Mouse (Mus musculus): ENCODE measurements around the gene Chmp6. TPM values are rescaled to one million over a fixed set of nuclear protein-coding genes. Genes with fewer than 3 reads are reported as not detected.

The Chmp6 gene
- total and polyA plus RNA-seq, 2 experiments from 2014 or later, result 115 to 117 TPM

DNA sequence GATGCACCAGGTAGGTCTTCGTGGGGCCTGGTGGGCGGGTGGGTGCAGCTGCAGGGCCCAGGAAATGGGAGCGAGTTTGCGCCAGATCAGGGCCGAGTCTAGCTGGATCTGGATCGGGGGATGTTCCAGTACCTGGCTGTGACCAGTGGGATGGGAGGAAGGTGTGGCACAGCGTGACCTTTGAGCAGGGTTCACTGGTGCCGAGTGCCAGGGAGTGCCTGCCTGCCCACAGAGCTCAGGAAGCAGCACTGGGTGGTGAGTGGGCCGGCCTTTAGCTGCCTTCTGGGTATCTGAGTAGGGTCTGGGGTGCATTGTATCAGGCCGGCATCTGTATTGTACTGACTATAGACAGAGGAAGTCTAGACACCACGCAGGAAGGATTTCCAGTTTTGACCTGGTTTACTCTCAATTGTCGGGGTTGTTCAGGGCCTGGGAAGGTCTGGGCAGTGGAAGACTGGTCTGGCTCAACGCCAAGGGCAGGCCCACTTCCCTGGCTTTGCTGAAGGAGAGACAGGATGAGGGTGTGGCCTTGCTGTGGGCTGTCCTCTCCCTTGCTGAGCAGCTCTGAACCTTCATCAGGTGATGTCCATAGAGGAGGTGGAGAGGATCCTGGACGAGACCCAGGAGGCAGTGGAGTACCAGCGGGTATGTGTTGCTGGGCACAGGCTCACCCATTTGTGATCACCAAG, 3.0 kb downstream of the Chmp6 start:
- Histone ChIP-seq H3K36me3 (ENCODE audit: insufficient read depth, low read length) (peaks cover 27% of the 10 kb centered on the region), H3K4me3 (ENCODE audit: low read length) (no peak overlapping the region), H3K4me2 (ENCODE audit: low read depth, low read length) (no peak overlapping the region), H3K9ac (replicated peaks; ENCODE audit: low read length) (no peak overlapping the region), H3K27me3 (ENCODE audit: insufficient read depth, low read length) (no peaks in the 10 kb centered on the region), H3K9me3 (ENCODE audit: low read length) (no peaks in the 10 kb centered on the region), H3K27ac (no peak overlapping the region), H3K4me1 (ENCODE audit: insufficient read depth, low read length) (peaks cover 15% of the 10 kb centered on the region)
- no peak for ATAC-seq
- WGBS, result 83% methylated on average over 15 of the region's 15 CpGs
- no peak for TF ChIP-seq CTCF (IDR thresholded peaks at IDR 0.05; ENCODE audit: low read depth)
- no peak for DNase-seq (ENCODE audit: low spot score)

DNA sequence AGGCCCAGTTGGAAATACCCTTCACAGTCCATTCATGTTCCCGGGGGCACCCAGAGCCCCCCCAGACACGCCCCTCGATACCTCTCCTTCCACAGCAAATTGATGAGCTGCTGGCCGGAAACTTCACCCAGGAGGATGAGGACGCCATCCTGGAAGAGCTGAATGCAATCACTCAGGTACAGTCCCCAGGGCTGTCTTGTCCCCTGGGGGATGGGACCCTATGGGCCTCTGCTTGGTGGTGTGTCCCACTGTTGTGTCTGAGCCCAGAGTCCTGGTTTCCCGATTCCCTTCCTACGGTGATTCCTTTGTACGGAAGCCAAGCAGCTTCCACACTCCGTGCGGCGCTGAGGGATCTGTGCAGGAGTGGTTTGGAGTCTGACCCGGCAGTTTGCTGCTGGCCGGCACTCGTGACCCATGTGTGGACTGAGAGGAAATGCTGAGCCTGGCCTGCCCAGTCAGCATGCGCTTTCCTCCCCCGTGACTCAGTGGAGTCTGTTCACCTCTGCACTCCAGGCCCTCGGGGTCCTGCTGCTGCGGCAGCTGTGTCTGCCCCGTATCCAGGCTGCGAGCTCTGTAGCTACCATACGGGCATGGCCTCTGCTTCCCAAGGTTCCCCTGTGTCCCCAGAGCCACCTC, 3.7 kb downstream of the Chmp6 start:
- Histone ChIP-seq H3K4me1 (ENCODE audit: insufficient read depth, low read length) (peaks cover 15% of the 10 kb centered on the region), H3K36me3 (ENCODE audit: insufficient read depth, low read length) (peaks cover 27% of the 10 kb centered on the region), H3K9ac (replicated peaks; ENCODE audit: low read length) (no peak overlapping the region), H3K27me3 (ENCODE audit: insufficient read depth, low read length) (no peaks in the 10 kb centered on the region), H3K9me3 (ENCODE audit: low read length) (no peaks in the 10 kb centered on the region), H3K4me2 (ENCODE audit: low read depth, low read length) (no peak overlapping the region), H3K4me3 (ENCODE audit: low read length) (no peak overlapping the region), H3K27ac (no peak overlapping the region)
- WGBS, result 91% methylated on average over 21 of the region's 21 CpGs
- ATAC-seq, result no peak
- DNase-seq (ENCODE audit: low spot score), result no peak
- TF ChIP-seq CTCF (IDR thresholded peaks at IDR 0.05; ENCODE audit: low read depth), result no peak

DNA sequence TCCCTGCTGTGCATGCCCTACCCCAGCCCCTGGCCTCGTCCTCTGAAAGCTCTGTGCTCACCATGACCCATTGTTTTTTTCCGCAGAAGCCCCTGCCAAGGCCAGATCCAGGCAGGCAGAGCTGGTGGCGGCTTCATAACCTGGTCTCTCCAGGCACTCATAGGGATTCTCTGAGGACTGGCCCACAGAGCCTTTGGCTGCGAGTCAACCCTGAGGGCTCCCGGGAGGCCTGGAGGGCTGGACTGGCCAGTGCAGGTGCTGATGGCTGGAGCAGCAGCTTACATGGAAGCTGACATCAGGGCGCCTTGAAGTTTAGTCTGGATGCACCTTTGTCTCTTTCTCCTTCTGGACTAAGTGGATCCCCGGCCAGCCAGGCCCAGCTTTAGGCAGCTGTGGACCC, 5.3 kb downstream of the Chmp6 start:
- WGBS, result 80% methylated on average over 7 of the region's 7 CpGs
- no peak for TF ChIP-seq CTCF (IDR thresholded peaks at IDR 0.05; ENCODE audit: low read depth)

DNA sequence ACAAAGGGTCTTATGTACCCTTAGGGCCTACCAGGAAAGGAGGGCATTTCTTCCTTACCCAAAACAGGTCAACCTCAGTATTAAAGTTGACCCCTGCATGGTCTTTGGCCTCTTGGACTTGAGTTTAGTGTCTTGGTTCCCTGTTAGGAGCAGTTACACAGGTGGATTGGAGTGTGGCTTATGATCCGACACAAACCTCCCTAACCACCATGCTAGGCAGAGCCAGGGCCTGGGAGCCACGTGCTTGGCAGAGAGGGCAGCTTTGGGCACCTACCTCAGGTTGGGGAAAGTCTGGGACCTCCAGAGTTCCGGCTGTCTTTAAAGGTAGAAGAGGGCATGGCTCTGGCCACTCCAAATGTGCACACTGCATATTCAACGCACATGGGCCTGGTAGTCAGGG, 6.2 kb downstream of the Chmp6 start:
- peaks cover 27% of the 10 kb centered on the region for H3K36me3 ChIP-seq (ENCODE audit: insufficient read depth, low read length)
- no peak overlapping the region for H3K9ac ChIP-seq (replicated peaks; ENCODE audit: low read length)
- H3K4me2 ChIP-seq (ENCODE audit: low read depth, low read length), result no peak overlapping the region
- H3K9me3 ChIP-seq (ENCODE audit: low read length), result no peaks in the 10 kb centered on the region
- H3K4me1 ChIP-seq (ENCODE audit: insufficient read depth, low read length), result peaks cover 6% of the 10 kb centered on the region
- ATAC-seq (0 out of 2 replicates have a peak, but pooled peaks have one; percentile 4), DNase-seq (ENCODE audit: low spot score) (no peak)
- H3K27ac ChIP-seq, result no peak overlapping the region
- 93% methylated on average over 4 of the region's 4 CpGs for WGBS
- no peak for TF ChIP-seq CTCF (IDR thresholded peaks at IDR 0.05; ENCODE audit: low read depth)
- no peaks in the 10 kb centered on the region for H3K27me3 ChIP-seq (ENCODE audit: insufficient read depth, low read length)
- H3K4me3 ChIP-seq (ENCODE audit: low read length), result no peak overlapping the region

More for the DNA sequence above, 5.3 kb downstream of the Chmp6 start:
- no peak for DNase-seq (ENCODE audit: low spot score)
- Histone ChIP-seq H3K9ac (replicated peaks; ENCODE audit: low read length) (no peak overlapping the region), H3K4me2 (ENCODE audit: low read depth, low read length) (no peak overlapping the region), H3K4me1 (ENCODE audit: insufficient read depth, low read length) (peaks cover 7% of the 10 kb centered on the region), H3K4me3 (ENCODE audit: low read length) (no peak overlapping the region), H3K27me3 (ENCODE audit: insufficient read depth, low read length) (no peaks in the 10 kb centered on the region), H3K27ac (no peak overlapping the region), H3K36me3 (ENCODE audit: insufficient read depth, low read length) (peaks cover 27% of the 10 kb centered on the region), H3K9me3 (ENCODE audit: low read length) (no peaks in the 10 kb centered on the region)
- no peak for ATAC-seq

DNA sequence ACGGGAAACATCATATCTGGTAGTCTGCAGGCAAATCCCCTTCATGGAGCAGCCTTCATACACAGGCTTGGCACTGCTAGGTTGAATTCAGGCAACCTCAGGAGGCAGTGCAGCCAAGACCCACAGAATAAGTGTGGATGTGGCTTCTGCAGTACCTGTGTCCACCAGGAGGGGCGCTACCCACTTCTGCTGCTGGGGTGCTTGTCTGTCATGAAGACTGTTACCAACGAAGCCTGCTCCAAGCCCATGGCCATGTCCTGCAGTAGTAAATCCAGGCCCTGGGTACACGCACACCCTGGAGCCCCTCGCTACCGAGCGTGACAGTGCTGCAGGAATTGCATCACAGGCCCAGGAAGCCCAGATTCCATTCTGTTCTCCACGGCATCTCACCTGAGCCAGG, 6.7 kb downstream of the Chmp6 start:
- no peak overlapping the region for H3K4me2 ChIP-seq (ENCODE audit: low read depth, low read length)
- 0 out of 2 replicates have a peak, but pooled peaks cover 1% of the 10 kb centered on the region for H3K4me1 ChIP-seq (ENCODE audit: insufficient read depth, low read length)
- H3K27ac ChIP-seq, result no peak overlapping the region
- H3K9ac ChIP-seq (replicated peaks; ENCODE audit: low read length), result no peak overlapping the region
- ATAC-seq, result peak; percentile 58
- no peaks in the 10 kb centered on the region for H3K27me3 ChIP-seq (ENCODE audit: insufficient read depth, low read length)
- H3K9me3 ChIP-seq (ENCODE audit: low read length), result no peaks in the 10 kb centered on the region
- peak; percentile 82 for DNase-seq (ENCODE audit: low spot score)
- peaks cover 27% of the 10 kb centered on the region for H3K36me3 ChIP-seq (ENCODE audit: insufficient read depth, low read length)
- 66% methylated on average over 8 of the region's 8 CpGs for WGBS
- no peak overlapping the region for H3K4me3 ChIP-seq (ENCODE audit: low read length)
- TF ChIP-seq CTCF (IDR thresholded peaks at IDR 0.05; ENCODE audit: low read depth), result peak; percentile 98

DNA sequence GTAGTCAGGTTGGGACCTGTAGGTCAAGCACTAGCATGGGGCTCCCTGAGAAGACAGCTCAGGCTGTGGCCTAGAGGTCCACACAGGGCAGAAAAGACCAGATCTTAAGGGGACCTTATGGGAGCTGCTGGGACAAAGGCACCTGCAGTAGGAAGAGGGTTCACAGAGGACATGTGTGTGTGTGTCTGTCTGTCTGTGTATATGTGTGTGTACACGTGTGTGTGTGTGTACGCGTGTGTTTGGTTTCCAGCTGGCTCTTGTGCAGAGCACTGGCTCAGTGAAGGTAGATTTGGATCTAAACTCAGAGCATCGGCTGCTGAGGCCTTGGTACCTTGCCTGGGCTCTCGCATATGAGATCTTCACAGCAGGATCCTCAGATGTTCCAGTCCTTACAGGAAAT, 7.4 kb downstream of the Chmp6 start:
- 88% methylated on average over 5 of the region's 5 CpGs for WGBS
- Histone ChIP-seq H3K36me3 (ENCODE audit: insufficient read depth, low read length) (peaks cover 27% of the 10 kb centered on the region), H3K9ac (replicated peaks; ENCODE audit: low read length) (no peak overlapping the region), H3K9me3 (ENCODE audit: low read length) (no peaks in the 10 kb centered on the region), H3K4me3 (ENCODE audit: low read length) (no peak overlapping the region), H3K27ac (no peak overlapping the region), H3K4me1 (ENCODE audit: insufficient read depth, low read length) (no peaks in the 10 kb centered on the region), H3K4me2 (ENCODE audit: low read depth, low read length) (no peak overlapping the region), H3K27me3 (ENCODE audit: insufficient read depth, low read length) (no peaks in the 10 kb centered on the region)
- TF ChIP-seq CTCF (IDR thresholded peaks at IDR 0.05; ENCODE audit: low read depth), result no peak
- DNase-seq (ENCODE audit: low spot score), result no peak
- ATAC-seq, result no peak

DNA sequence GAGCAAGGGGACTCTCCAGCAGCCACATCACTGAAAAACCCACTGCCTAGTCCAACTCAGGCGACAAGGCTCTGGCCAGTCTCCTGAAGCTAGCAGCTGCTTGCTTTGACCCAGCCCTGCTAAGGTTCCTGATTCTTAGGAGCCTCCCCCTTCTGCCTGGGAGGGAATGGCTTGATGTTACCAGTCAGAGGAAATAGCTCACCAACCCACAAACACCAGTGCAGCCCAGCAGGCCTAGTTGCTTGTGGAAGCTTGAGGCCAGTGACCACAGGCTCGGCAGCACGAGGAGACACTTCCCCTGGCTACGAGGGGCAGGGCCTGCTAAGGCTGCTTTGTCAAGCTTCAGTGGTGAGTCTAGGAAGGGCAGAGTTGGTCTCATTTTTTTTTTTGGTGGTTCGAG, 11.9 kb downstream of the Chmp6 start:
- Histone ChIP-seq H3K4me2 (ENCODE audit: low read depth, low read length) (no peak overlapping the region), H3K27me3 (ENCODE audit: insufficient read depth, low read length) (no peaks in the 10 kb centered on the region), H3K9me3 (ENCODE audit: low read length) (no peaks in the 10 kb centered on the region), H3K4me1 (ENCODE audit: insufficient read depth, low read length) (no peaks in the 10 kb centered on the region), H3K36me3 (ENCODE audit: insufficient read depth, low read length) (no peaks in the 10 kb centered on the region), H3K9ac (replicated peaks; ENCODE audit: low read length) (no peak overlapping the region), H3K27ac (no peak overlapping the region), H3K4me3 (ENCODE audit: low read length) (no peak overlapping the region)
- no peak for TF ChIP-seq CTCF (IDR thresholded peaks at IDR 0.05; ENCODE audit: low read depth)
- ATAC-seq (no peak), DNase-seq (ENCODE audit: low spot score) (no peak)
- WGBS, result 74% methylated on average over 5 of the region's 5 CpGs

Measured in hindbrain, postnatal 0 days (tissue).